Mouse (Mus musculus): Measurements from ENCODE around the gene Sf3b4. TPM values are rescaled to one million over a fixed set of nuclear protein-coding genes. Genes with fewer than 3 reads are reported as not detected.

The Sf3b4 gene
- polyA plus RNA-seq, 1 experiment from 2014 or later: 190 TPM

DNA sequence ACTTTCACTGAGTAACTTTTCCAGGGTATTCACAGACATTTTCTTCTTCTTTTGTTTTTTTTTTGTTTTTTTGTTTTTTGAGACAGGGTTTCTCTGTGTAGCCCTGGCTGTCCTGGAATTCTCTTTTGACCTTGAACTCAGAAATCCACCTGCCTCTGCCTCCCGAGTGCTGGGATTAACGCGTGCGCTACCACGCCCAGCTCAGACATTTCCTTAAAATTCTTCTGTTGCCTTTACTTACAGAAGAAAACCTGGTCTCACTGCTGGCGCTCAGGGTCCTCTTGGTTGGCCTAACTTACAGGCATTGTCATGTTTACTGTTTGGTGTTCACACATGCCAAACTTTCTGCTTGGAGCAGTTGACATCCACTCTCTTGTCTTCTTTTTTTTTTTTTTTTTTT, 3.1 kb downstream of the Sf3b4 start:
- Histone ChIP-seq H3K4me2 (replicated peaks) (no peak overlapping the region), H3K4me1 (peaks cover 25% of the 10 kb centered on the region), H3K9ac (no peak overlapping the region), H3K27me3 (no peaks in the 10 kb centered on the region), H3K27ac (no peak overlapping the region), H3K36me3 (peaks cover 52% of the 10 kb centered on the region), H3K4me3 (no peak overlapping the region), H3K9me3 (no peaks in the 10 kb centered on the region)
- ATAC-seq (ENCODE audit: insufficient number of reproducible peaks, insufficient read depth, low FRiP score, low TSS enrichment): no peak
- WGBS: 87% methylated on average over 6 of the region's 6 CpGs

DNA sequence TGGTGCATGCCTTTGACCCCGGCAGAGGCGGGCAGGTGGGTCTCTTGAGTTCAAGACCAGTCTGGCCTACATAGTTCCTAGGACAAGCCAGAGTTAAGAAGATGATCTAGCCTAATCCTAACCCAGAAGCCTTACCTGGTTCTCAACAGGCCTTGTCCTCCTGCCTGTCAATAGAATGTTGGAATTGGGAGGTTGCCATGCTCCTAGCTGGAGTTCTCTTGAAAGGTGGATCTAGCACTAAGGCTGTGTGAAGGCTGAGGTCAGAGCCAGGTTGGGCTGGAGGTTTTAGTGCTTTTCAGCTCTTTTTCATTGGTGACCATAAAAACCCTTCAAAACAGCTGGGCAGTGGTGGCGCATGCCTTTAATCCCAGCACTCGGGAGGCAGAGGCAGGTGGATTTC, 6.3 kb downstream of the Sf3b4 start:
- H3K36me3 ChIP-seq: peaks cover 49% of the 10 kb centered on the region
- H3K4me3 ChIP-seq: no peak overlapping the region
- H3K27ac ChIP-seq: no peak overlapping the region
- no peak overlapping the region for H3K9ac ChIP-seq
- H3K27me3 ChIP-seq: no peaks in the 10 kb centered on the region
- no peaks in the 10 kb centered on the region for H3K9me3 ChIP-seq
- no peak for ATAC-seq (ENCODE audit: insufficient number of reproducible peaks, insufficient read depth, low FRiP score, low TSS enrichment)
- H3K4me2 ChIP-seq (replicated peaks): no peak overlapping the region
- peaks cover 34% of the 10 kb centered on the region for H3K4me1 ChIP-seq
- 90% methylated on average over 4 of the region's 4 CpGs for WGBS

DNA sequence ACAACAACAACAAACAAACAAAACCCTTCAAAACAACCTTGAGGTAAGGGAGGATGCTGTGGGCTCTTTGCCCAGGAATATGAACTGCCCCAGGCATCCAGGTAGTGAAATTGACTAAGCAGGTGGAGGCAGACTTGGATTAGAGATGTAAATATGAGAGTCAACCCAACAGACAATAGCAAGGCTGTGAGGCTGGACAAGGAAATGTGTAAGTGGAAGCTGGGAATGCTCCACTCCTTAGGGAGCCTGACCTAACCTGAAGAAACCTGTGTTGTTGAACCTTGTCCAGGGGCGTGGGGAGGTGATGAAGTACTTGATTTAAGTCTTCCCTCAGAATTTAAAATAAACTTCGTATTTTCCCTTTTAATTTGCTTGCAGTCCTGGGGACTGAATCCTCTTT, 6.8 kb downstream of the Sf3b4 start:
- Histone ChIP-seq H3K9me3 (no peaks in the 10 kb centered on the region), H3K4me3 (no peak overlapping the region), H3K27me3 (no peaks in the 10 kb centered on the region), H3K9ac (no peak overlapping the region), H3K4me2 (replicated peaks) (no peak overlapping the region), H3K4me1 (peaks cover 31% of the 10 kb centered on the region), H3K27ac (no peak overlapping the region), H3K36me3 (peaks cover 45% of the 10 kb centered on the region)
- 88% methylated on average over 2 of the region's 2 CpGs for WGBS
- ATAC-seq (ENCODE audit: insufficient number of reproducible peaks, insufficient read depth, low FRiP score, low TSS enrichment): no peak

DNA sequence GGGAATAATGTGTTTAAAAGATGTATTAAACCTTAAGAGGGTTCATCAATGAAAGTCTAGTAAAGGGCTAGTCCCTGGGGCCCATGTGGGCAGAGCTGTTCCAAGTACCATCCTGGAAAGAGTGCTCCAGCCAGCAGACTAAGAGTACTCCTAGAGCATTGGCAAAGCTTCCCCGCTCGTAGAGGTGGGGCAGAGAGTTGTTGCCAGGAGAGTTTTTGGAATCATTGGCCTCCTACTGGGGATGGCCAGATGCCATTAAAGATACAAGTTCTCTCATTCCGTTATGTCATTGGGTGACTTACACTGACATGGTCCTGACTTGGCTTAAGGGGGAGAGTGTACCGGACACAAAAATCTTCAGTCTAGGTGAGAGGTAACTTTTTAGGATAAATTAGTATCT, 7.4 kb downstream of the Sf3b4 start:
- Histone ChIP-seq H3K4me2 (replicated peaks) (no peak overlapping the region), H3K27ac (no peak overlapping the region), H3K9ac (no peak overlapping the region), H3K4me3 (no peak overlapping the region), H3K9me3 (no peaks in the 10 kb centered on the region), H3K4me1 (peaks cover 25% of the 10 kb centered on the region), H3K27me3 (no peaks in the 10 kb centered on the region), H3K36me3 (peaks cover 39% of the 10 kb centered on the region)
- WGBS: 77% methylated on average over 4 of the region's 4 CpGs
- no peak for ATAC-seq (ENCODE audit: insufficient number of reproducible peaks, insufficient read depth, low FRiP score, low TSS enrichment)

DNA sequence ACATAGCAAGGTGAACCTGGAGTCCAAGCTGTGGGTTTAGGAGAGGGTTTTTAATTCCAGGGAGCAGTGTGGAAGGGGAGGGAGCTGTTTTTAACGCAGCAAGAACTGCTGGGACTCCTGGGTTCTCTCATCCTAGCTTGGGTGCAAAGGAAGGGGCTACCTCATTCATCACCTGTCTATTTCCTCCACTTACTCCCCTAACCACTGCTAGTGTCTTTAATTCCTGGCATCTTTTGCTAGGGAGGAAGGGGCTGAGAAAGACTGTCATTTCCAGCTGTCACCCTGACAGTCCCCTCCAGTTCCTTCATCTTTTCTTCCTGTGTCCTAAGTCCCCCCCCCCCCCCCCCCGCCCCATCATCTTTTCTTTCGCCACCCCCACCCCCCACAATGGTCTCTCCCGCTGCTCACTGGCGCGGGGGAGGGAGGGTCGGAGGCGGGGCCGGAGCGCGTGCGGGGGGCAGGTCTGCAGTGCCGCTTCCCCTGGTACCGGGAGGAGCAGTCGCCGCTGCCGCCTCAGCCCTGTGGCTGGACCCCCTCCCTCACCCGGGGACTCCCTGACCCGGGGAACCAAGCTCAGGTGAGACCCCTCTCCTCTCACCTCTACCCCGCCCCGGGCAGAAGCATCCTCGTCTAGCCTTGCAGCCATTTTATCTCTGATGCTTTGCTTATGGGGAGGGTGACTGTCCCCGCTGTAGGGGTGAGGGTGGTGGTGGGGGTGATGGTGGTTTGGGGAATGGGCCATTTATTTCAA, 8.8 kb downstream of the Sf3b4 start, which contains the start of gene Sv2a:
TSS of gene Sv2a (plus strand) at position 425 of the 751 bp plus-strand sequence.
- Histone ChIP-seq H3K27ac (0 out of 2 replicates have a peak within 1 kb of the TSS, but pooled peaks have one; percentile 17), H3K27me3 (no peaks in the 10 kb centered on the region), H3K9me3 (no peaks in the 10 kb centered on the region), H3K4me1 (peaks cover 24% of the 10 kb centered on the region), H3K36me3 (peaks cover 28% of the 10 kb centered on the region), H3K4me2 (replicated peaks) (peak within 1 kb of the TSS; percentile 83), H3K9ac (peak within 1 kb of the TSS; percentile 65), H3K4me3 (peak within 1 kb of the TSS; percentile 52)
- WGBS: under 1% methylated on average over 18 of the region's 23 CpGs
- ATAC-seq (ENCODE audit: insufficient number of reproducible peaks, insufficient read depth, low FRiP score, low TSS enrichment): no peak; the same call in 1 of the 2 replicates

DNA sequence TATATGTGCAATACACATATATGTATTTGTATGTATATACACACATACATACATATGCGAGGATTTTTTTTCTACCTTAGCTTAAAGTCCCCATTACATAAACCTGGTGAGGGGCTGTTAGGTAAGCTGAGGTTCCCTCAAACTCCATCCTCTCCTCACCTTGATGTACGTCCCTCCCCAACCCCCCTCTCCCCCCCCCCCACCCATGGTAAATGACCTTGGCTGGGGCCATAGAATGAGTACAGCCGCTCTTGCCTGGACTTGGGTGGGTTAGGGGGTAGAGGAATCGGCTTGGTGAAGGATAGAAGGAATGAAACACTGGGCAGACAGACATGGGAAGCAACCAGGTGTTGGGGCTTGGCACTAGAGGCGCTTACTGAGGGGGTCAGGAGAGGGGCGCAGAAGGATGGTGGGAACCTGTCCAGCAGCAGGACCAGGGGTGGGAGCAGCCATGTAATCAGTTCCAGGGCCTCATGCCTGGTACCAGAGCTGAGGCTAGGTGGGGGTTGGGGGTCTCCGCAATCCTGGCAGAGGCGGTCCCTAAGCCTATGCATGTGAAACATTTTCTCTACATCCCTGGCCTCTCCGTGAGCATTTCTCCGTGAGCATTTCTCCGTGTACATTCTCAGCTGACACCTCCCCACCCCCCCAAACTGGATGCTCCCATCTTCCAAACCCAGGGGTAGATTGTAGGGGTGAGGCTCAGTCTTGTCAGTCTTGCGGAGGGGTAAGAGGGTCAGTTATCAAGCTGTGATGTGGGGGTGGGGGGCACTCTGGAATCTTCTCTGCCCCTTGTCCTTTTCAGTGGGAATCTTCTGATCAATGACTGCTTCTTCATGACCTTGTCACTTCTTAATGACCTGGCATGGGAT, 9.6 kb downstream of the Sf3b4 start:
- peaks cover 19% of the 10 kb centered on the region for H3K36me3 ChIP-seq
- peak overlapping the region; percentile 65 for H3K9ac ChIP-seq

DNA sequence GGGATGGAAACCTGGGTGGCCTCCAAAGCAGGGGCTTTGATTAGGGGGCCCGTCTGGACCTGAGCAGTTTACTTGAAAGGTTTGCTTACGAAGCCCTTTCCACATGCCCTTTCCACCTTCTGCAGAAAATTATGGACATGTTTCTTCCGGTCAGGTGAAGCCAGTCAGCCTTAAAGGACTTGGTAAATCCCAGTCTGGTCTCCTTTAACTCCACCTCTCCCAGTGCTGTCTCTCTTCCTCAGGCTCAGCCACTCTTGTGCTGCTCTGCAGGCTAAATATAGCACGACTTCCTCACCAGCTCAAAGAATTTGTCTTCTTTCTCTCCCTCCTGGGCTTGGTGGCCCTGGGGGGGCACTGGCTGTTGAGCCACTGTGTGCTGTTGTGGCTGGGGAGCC, 10.2 kb downstream of the Sf3b4 start:
- peak overlapping the region; percentile 83 for H3K4me2 ChIP-seq (replicated peaks)
- H3K27me3 ChIP-seq: no peaks in the 10 kb centered on the region
- no peak overlapping the region for H3K27ac ChIP-seq
- 24% methylated on average over 4 of the region's 4 CpGs for WGBS
- no peak for ATAC-seq (ENCODE audit: insufficient number of reproducible peaks, insufficient read depth, low FRiP score, low TSS enrichment)
- peak overlapping the region; percentile 52; the same call in 1 of the 2 replicates for H3K4me3 ChIP-seq
- peak overlapping the region; percentile 12; the same call in 1 of the 2 replicates for H3K9ac ChIP-seq
- H3K4me1 ChIP-seq: peaks cover 24% of the 10 kb centered on the region
- H3K36me3 ChIP-seq: peaks cover 16% of the 10 kb centered on the region
- H3K9me3 ChIP-seq: no peaks in the 10 kb centered on the region

More for the DNA sequence above, 9.6 kb downstream of the Sf3b4 start:
- Histone ChIP-seq H3K9me3 (no peaks in the 10 kb centered on the region), H3K4me2 (replicated peaks) (peak overlapping the region; percentile 83), H3K27me3 (no peaks in the 10 kb centered on the region), H3K4me3 (peak overlapping the region; percentile 52), H3K4me1 (peaks cover 24% of the 10 kb centered on the region), H3K27ac (no peak overlapping the region)
- 26% methylated on average over 12 of the region's 12 CpGs for WGBS
- peak; percentile 68; the same call in 1 of the 2 replicates for ATAC-seq (ENCODE audit: insufficient number of reproducible peaks, insufficient read depth, low FRiP score, low TSS enrichment)

DNA sequence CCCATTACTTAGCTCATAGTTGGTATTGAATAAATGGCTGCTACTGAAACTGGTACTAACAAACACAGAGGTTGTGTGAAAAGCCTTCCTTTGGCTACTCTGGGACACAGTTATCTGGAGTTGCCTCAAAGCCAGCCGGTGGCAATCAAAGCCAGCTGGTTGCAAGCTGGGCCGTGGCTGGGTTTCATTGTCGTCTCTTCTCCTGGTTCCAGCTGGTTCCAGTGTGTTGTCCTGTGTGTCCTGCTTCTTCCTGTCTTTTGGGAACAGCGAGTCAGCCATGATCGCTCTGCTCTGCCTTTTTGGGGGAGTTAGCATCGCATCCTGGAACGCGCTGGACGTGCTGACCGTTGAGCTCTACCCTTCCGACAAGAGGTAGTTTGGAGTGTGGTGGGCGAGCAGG, 20.8 kb downstream of the Sf3b4 start:
- H3K4me1 ChIP-seq: peaks cover 11% of the 10 kb centered on the region; the same call in 1 of the 2 replicates
- no peak overlapping the region for H3K27ac ChIP-seq
- H3K4me3 ChIP-seq: no peak overlapping the region
- H3K36me3 ChIP-seq: no peaks in the 10 kb centered on the region
- no peak for ATAC-seq (ENCODE audit: insufficient number of reproducible peaks, insufficient read depth, low FRiP score, low TSS enrichment)
- no peaks in the 10 kb centered on the region for H3K27me3 ChIP-seq
- no peaks in the 10 kb centered on the region for H3K9me3 ChIP-seq
- WGBS: 51% methylated on average over 12 of the region's 12 CpGs
- H3K4me2 ChIP-seq (replicated peaks): no peak overlapping the region
- no peak overlapping the region for H3K9ac ChIP-seq

DNA sequence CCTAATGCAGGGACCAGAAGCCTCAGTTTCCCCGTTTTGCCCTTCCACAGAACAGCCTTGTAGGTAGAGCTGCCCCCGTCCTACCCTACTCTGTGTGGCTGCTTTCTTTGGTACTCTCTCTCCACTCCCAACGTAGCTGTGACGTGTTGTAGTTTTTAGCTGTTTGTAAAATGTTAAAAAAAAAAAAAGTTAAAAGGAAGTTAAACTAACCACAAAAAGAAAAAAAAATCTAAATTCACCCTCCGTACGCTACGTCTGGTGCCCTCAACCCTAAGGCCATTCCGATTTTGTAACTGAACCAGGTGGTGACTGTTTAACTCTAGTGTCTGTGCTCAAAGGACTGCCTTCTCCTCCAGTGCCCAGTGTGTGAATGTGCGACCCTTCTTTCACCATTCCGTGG, 22.8 kb downstream of the Sf3b4 start:
- Histone ChIP-seq H3K27ac (no peak overlapping the region), H3K36me3 (no peaks in the 10 kb centered on the region), H3K9me3 (no peaks in the 10 kb centered on the region), H3K4me3 (no peak overlapping the region), H3K4me1 (peaks cover 14% of the 10 kb centered on the region; the same call in 1 of the 2 replicates), H3K4me2 (replicated peaks) (no peak overlapping the region), H3K9ac (no peak overlapping the region), H3K27me3 (no peaks in the 10 kb centered on the region)
- no peak for ATAC-seq (ENCODE audit: insufficient number of reproducible peaks, insufficient read depth, low FRiP score, low TSS enrichment)
- 76% methylated on average over 10 of the region's 10 CpGs for WGBS

DNA sequence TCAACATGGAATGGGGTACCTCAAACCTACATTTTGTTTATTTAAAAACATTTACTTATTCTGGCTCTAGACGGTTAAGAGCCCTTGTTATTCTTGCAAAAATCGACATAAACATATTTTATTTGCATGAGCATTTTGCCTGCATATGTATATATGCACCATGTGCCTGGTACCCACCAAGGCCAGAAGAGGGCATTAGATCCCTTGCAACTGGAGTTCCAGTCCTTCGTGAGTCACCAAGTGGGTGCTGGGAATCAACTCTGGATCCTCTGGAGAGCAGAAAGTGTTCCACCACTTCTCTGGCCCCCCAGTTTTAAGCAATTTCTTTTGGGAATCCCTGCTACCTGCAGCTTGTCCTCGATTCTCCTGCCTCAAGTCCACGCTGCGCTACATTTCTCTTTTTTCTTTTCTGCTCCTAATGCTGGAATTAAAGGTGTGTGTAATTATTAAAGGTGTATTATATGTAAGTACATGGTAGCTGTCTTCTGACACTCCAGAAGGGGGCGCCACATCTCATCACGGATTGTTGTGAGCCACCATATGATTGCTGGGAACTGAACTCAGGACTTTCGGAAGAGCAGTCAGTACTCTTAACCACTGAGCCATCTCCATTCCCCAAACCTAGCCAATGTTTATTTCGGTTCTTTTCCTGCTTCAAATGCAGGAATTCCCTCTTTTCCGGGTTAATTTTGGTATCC, 23.6 kb downstream of the Sf3b4 start:
- Histone ChIP-seq H3K27ac (no peak overlapping the region), H3K4me3 (no peak overlapping the region), H3K4me2 (replicated peaks) (no peak overlapping the region), H3K4me1 (peaks cover 14% of the 10 kb centered on the region; the same call in 1 of the 2 replicates), H3K9ac (no peak overlapping the region), H3K27me3 (no peaks in the 10 kb centered on the region), H3K36me3 (no peaks in the 10 kb centered on the region), H3K9me3 (no peaks in the 10 kb centered on the region)
- 91% methylated on average over 11 of the region's 11 CpGs for WGBS
- ATAC-seq (ENCODE audit: insufficient number of reproducible peaks, insufficient read depth, low FRiP score, low TSS enrichment): no peak

DNA sequence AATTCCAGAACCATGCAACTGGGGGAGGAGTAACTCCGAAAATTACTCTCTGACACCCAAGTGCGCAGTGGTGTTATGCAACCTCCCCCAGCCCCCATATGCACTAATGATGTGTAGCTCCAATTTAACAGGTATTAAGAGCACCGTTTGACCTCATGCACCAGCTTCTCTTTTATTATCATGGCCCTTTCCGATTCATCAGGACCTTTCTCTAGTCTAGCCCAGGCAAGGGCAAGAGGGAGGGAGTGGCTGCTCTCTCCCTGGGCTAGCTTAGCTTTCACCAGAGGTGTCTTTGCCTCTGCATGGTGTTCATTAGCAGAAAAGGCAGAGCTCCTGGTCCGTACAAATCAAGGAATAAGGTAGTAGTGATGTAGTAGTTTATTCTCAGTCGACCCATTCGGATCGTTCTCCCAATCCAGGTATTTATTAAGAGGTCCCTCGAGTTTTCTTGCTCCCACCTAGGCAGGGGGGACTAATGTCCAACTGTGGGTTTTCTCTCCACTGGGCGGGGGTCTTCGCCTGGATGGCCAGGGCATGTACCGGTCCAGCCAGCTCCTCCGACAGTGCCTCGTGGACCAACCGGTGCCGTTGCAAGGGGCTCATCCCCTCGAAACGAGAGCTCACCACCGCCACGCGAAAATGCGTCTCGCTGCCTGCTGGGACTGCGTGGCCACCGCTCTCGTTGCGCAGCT, 24.5 kb downstream of the Sf3b4 start:
- no peaks in the 10 kb centered on the region for H3K9me3 ChIP-seq
- H3K9ac ChIP-seq: peak overlapping the region; percentile 86
- WGBS: 20% methylated on average over 27 of the region's 27 CpGs
- H3K36me3 ChIP-seq: no peaks in the 10 kb centered on the region
- H3K4me2 ChIP-seq (replicated peaks): peak overlapping the region; percentile 89
- H3K27me3 ChIP-seq: no peaks in the 10 kb centered on the region
- ATAC-seq (ENCODE audit: insufficient number of reproducible peaks, insufficient read depth, low FRiP score, low TSS enrichment): 0 out of 2 replicates have a peak, but pooled peaks have one; percentile 3
- H3K4me1 ChIP-seq: peaks cover 14% of the 10 kb centered on the region; the same call in 1 of the 2 replicates
- peak overlapping the region; percentile 63 for H3K4me3 ChIP-seq
- peak overlapping the region; percentile 98 for H3K27ac ChIP-seq
